Mouse (Mus musculus) stomach, embryonic 16.5 days (tissue): ENCODE results near the gene Mcl1. TPM values are rescaled to one million over a fixed set of nuclear protein-coding genes. Genes with fewer than 3 reads are reported as not detected.
"Not testable (repeated sequence)": the region's sequence is repeated elsewhere in the genome, so short reads cannot be mapped to it uniquely, and the experiment has no call there.

ENCODE experiments used
- ATAC-seq: fragments of 200-750 bp; cut with Nextera tagmentation; 2 replicates; pipeline ENCODE4 v1.8.0; 2017; ENCODE audit warnings: moderate number of reproducible peaks, moderate TSS enrichment; ENCODE audit not compliant: insufficient read depth, low FRiP score
- H3K27ac ChIP-seq: fragments of 300-500 bp; sonication (generic); 2 replicates; pipeline ENCODE4 v1.5.1; 2014; ENCODE audit warnings: low read length
- H3K27me3 ChIP-seq: fragments of 300-500 bp; sonication (generic); 2 replicates; pipeline ENCODE4 v1.6.1; 2014; ENCODE audit warnings: low read length, control low read depth, mixed read lengths; ENCODE audit not compliant: control insufficient read depth, insufficient read depth
- H3K36me3 ChIP-seq: fragments of 300-500 bp; sonication (generic); 2 replicates; pipeline ENCODE4 v1.6.1; 2014; ENCODE audit warnings: low read length; ENCODE audit not compliant: control insufficient read depth, insufficient read depth
- H3K4me1 ChIP-seq: fragments of 300-500 bp; sonication (generic); 2 replicates; pipeline ENCODE4 v1.6.1; 2014; ENCODE audit warnings: low read length, control low read depth, mixed read lengths; ENCODE audit not compliant: control insufficient read depth, insufficient read depth
- H3K4me2 ChIP-seq: fragments of 300-500 bp; sonication (generic); 2 replicates; pipeline ENCODE4 v1.6.1; 2014; ENCODE audit warnings: low read depth, low read length, mixed read lengths
- H3K4me3 ChIP-seq: fragments of 300-500 bp; sonication (generic); replicated peaks from 2 replicates; pipeline ENCODE4 v1.5.1; 2014; ENCODE audit warnings: mild to moderate bottlenecking, low read length
- H3K9ac ChIP-seq: fragments of 300-500 bp; sonication (generic); 2 replicates; pipeline ENCODE4 v1.6.1; 2014; ENCODE audit warnings: low read length
- H3K9me3 ChIP-seq: fragments of 300-500 bp; sonication (generic); replicated peaks from 2 replicates; pipeline ENCODE4 v1.6.1; 2016; ENCODE audit warnings: low read length, control low read depth; ENCODE audit not compliant: control insufficient read depth
- WGBS: fragments of 180-500 bp; shearing (Covaris S2); extraction: QIAGEN DNeasy Blood & Tissue Kit; methylation state at CpG from one replicate; pipeline ENCODE4 v1.1.7; 2014; 5-methylcytosine and 5-hydroxymethylcytosine counted together
- polyA plus RNA-seq: library from polyadenylated mRNA; unstranded; fragments of >200 nt; fragmentation: Nextera tagmentation; extraction: Ambion mirVana; gene quantifications from 2 replicates; pipeline ENCODE4 v1.2.1, GENCODE M21; 2015

Gene Mcl1
- polyA plus RNA-seq, 1 experiment from 2014 or later, result 20.5 TPM

DNA sequence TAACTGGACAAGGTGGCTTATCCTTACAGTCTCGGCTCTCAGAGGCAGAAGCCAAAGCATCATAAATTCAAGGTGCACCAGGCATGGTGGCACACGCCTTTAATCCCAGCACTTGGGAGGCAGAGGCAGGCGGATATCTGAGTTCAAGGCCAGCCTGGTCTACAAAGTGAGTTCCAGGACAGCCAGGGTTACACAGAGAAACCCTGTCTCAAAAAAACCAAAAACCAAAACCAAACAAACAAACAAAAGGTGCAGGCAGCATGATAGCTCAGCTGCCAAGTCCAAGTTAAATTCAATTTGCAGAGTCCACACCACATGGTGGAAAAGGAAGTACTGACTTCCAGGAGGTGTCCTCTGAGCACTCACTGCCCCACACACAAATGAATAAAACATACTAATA lies 4.2 kb upstream of the Mcl1 start:
- not testable (repeated sequence) for H3K4me3 ChIP-seq, H3K36me3 ChIP-seq, H3K4me2 ChIP-seq, H3K27ac ChIP-seq, H3K27me3 ChIP-seq, H3K9ac ChIP-seq, ATAC-seq, H3K9me3 ChIP-seq
- WGBS, result 93% methylated on average over 3 of the region's 3 CpGs
- H3K4me1 ChIP-seq, result peaks cover 26% of the 10 kb centered on the region

GRCm38 (mm10) chr3:95655437-95655836 lies 3.2 kb upstream of the Mcl1 start:
- 88% methylated on average over 5 of the region's 5 CpGs for WGBS

GRCm38 (mm10) chr3:95657108-95657507 lies 1.5 kb upstream of the Mcl1 start:
- H3K36me3 ChIP-seq, result no peaks in the 10 kb centered on the region
- 90% methylated on average over 3 of the region's 3 CpGs for WGBS
- no peak for ATAC-seq

More at GRCm38 (mm10) chr3:95655437-95655836, 3.2 kb upstream of the Mcl1 start:
- no peaks in the 10 kb centered on the region for H3K27me3 ChIP-seq
- no peak overlapping the region for H3K4me3 ChIP-seq
- no peaks in the 10 kb centered on the region for H3K36me3 ChIP-seq
- H3K4me2 ChIP-seq, result no peak overlapping the region
- H3K9me3 ChIP-seq, result no peaks in the 10 kb centered on the region
- H3K9ac ChIP-seq, result no peak overlapping the region
- no peak overlapping the region for H3K27ac ChIP-seq
- peaks cover 21% of the 10 kb centered on the region for H3K4me1 ChIP-seq
- no peak for ATAC-seq

GRCm38 (mm10) chr3:95657711-95658110 lies 877 bp upstream of the Mcl1 start:
- Histone ChIP-seq H3K4me1 (peaks cover 28% of the 10 kb centered on the region), H3K27me3 (no peaks in the 10 kb centered on the region), H3K36me3 (peaks cover 6% of the 10 kb centered on the region; the same call in 1 of the 2 replicates), H3K4me3 (peak overlapping the region; percentile 91), H3K4me2 (peak overlapping the region; percentile 79), H3K27ac (no peak overlapping the region), H3K9ac (no peak overlapping the region; the same call in 1 of the 2 replicates), H3K9me3 (no peaks in the 10 kb centered on the region)
- ATAC-seq, result no peak
- 82% methylated on average over 3 of the region's 3 CpGs for WGBS

More at GRCm38 (mm10) chr3:95657108-95657507, 1.5 kb upstream of the Mcl1 start:
- H3K9me3 ChIP-seq, result no peaks in the 10 kb centered on the region
- no peaks in the 10 kb centered on the region for H3K27me3 ChIP-seq
- no peak overlapping the region for H3K4me2 ChIP-seq
- H3K4me1 ChIP-seq, result peaks cover 25% of the 10 kb centered on the region
- H3K4me3 ChIP-seq, result no peak overlapping the region
- no peak overlapping the region for H3K27ac ChIP-seq
- no peak overlapping the region for H3K9ac ChIP-seq

GRCm38 (mm10) chr3:95658868-95659712 lies 502 bp downstream of the Mcl1 start:
- Histone ChIP-seq H3K36me3 (peaks cover 11% of the 10 kb centered on the region; the same call in 1 of the 2 replicates), H3K4me2 (peak overlapping the region; percentile 81), H3K27me3 (no peaks in the 10 kb centered on the region), H3K4me3 (peak overlapping the region; percentile 91), H3K27ac (peak overlapping the region; percentile 98), H3K9ac (peak overlapping the region; percentile 100), H3K9me3 (no peaks in the 10 kb centered on the region), H3K4me1 (peaks cover 31% of the 10 kb centered on the region)
- under 1% methylated on average over 113 of the region's 113 CpGs for WGBS
- peak; percentile 49 for ATAC-seq

GRCm38 (mm10) chr3:95659948-95660347 lies 1.4 kb downstream of the Mcl1 start:
- Histone ChIP-seq H3K9ac (peak overlapping the region; percentile 100), H3K27me3 (no peaks in the 10 kb centered on the region), H3K9me3 (no peaks in the 10 kb centered on the region), H3K36me3 (peaks cover 18% of the 10 kb centered on the region), H3K4me3 (peak overlapping the region; percentile 91), H3K4me1 (peaks cover 35% of the 10 kb centered on the region), H3K4me2 (peak overlapping the region; percentile 81), H3K27ac (peak overlapping the region; percentile 98)
- no peak for ATAC-seq
- WGBS, result 1% methylated on average over 8 of the region's 8 CpGs

DNA sequence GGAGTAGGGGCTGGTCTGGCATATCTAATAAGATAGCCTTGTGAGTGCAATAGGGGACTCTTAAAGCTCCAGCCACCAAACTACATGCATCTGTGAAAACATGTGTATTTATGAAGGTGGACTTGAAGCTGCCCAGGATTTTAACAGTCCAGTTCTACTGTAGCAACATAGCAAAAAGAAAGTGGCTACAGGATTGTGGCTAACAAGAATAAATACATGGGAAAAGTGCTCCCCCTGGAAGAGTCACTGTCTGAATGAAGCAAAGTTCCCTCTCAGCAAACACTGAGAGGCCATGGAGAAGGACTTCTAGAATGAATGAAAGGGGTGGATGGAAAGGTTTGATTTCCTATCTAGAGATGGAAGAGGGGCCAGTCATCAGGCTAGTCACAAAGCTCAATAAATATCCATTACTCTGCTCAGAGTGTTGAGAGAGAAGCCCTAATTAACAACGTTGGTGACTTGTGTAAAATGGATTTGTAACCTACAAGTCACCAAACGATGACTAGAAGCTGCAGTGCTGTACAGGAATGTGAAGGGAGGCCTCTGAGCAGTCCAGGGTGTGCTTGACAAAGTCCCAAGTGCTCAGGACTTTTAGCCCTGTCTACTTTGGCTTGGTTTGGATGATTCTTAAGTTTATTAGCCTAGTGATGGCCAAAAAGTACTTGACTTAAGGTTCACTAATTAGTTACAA lies 2.3 kb downstream of the Mcl1 start:
- peak overlapping the region; percentile 28 for H3K27ac ChIP-seq
- H3K4me3 ChIP-seq, result peak overlapping the region; percentile 91
- ATAC-seq, result no peak
- peaks cover 39% of the 10 kb centered on the region for H3K4me1 ChIP-seq
- WGBS, result 14% methylated on average over 2 of the region's 2 CpGs
- H3K9me3 ChIP-seq, result no peaks in the 10 kb centered on the region
- no peaks in the 10 kb centered on the region for H3K27me3 ChIP-seq
- peak overlapping the region; percentile 100 for H3K9ac ChIP-seq
- H3K36me3 ChIP-seq, result peaks cover 23% of the 10 kb centered on the region
- peak overlapping the region; percentile 81 for H3K4me2 ChIP-seq

DNA sequence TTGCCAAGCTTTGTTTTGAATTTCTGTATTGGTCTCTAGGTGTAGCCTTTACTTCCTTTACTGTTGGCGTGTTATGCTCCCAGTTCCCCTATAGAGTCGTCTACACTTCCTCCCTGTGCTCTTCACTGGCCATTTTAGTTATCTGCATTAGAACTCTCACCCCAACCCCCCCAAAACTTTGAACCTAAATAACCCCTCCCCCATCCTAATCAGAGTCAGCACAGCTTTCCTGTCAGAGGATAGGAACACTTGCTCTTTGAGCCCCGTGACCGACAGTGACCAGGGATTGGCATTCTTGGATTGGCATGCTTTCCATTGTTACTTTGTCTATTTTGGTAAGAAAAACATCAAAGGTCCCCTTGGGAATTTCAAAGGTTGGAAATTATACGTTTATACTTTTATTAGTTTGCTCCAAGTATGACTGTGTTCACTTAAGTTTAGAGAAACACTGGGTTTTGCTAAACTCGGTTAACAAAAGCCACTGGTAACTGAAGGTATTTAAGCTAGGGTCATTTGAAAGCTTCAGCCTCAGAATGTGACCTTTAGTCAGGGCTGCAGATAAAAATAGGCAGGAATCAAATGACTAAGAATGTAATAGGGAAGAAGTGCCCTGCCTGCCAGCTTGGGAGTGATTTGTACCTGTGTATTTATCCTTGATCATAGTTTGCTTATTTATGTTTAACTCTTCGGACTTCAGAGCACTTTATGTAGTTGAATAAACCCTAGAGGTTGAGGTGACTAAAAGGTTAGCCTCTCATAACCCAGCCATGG lies 3.5 kb downstream of the Mcl1 start:
- WGBS, result 26% methylated on average over 7 of the region's 7 CpGs
- peak overlapping the region; percentile 12; the same call in 1 of the 2 replicates for H3K9ac ChIP-seq

More for the DNA sequence above, 3.5 kb downstream of the Mcl1 start:
- Histone ChIP-seq H3K36me3 (peaks cover 23% of the 10 kb centered on the region), H3K9me3 (no peaks in the 10 kb centered on the region), H3K27ac (peak overlapping the region; percentile 96), H3K4me3 (peak overlapping the region; percentile 20), H3K4me1 (peaks cover 50% of the 10 kb centered on the region), H3K4me2 (peak overlapping the region; percentile 44), H3K27me3 (no peaks in the 10 kb centered on the region)
- ATAC-seq, result no peak
